Mouse (Mus musculus): ENCODE measurements around the gene D7Ertd443e.

D7Ertd443e gene

DNA sequence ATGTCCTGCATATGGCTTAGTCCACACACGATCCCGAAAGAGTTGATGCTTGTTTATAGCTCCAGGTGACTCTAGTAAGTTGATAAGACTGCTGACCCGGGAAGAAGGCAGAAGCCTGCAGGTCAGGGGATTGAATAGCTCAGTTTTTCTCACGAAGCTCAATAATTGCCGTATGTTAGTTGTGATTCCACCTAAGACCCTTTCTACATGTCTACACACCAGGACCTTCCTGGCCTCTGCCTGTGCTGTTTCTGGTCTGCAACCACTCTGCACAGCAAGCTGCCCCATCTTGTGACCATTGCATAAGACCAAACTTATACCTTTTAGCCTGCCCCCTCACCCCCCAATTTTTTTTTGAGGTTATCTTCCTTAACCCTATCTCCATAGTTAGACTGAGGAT, 96.3 kb downstream of the D7Ertd443e start:
- no peak for DNase-seq (ENCODE audit: low read depth, low spot score)

DNA sequence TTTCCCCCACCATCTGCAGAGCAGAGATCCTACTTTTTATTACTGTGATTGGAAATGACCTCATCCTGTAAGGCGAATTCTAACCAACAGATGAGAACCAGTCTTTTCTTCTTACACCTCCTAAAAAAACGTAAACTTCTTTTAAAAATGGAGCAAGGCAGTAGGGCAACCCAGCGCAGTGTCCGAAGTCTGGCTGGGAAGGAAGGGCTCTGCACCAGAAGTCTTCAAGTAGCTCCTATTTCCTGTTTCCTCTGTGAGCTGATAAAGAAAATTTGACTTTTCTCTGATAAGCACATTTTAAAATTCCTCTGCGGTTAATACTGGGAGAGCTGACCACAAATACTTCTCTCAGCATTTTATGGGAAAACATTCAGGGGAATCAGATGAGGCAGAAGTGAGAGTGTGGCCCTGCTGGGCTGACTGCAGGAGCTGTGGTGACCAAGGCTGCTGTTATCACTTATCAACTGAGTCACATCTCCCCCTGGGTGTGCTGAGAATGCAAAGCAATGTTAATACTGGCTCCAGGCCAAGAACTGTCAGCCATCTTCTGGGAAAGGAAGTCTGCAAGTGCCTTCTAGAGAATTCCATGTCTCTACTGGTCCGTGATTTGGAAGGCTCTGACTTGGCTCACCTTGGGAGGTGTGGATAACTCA, 97.8 kb downstream of the D7Ertd443e start:
- no peak for DNase-seq (ENCODE audit: low read depth, low spot score)

DNA sequence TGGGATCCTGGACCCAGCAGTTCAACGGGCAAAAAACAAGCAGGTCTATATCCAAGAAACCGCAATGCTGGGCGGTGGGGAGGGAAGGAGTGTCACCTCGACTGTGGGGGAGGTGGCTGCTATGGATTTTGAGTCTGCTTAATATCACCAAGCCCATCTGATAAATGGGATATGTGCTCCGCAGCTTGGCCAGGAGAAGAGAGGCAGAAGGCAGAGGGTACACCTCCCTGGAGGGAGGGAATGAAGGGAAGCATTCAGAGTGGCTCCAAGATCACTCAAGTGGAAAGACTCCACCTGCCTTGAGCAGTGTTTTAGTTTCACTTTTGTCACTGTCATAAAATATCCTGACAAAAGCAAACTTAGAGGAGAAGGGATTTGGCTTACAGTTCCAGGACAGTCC, 112.5 kb downstream of the D7Ertd443e start:
- no peak for DNase-seq (ENCODE audit: low read depth, low spot score)

DNA sequence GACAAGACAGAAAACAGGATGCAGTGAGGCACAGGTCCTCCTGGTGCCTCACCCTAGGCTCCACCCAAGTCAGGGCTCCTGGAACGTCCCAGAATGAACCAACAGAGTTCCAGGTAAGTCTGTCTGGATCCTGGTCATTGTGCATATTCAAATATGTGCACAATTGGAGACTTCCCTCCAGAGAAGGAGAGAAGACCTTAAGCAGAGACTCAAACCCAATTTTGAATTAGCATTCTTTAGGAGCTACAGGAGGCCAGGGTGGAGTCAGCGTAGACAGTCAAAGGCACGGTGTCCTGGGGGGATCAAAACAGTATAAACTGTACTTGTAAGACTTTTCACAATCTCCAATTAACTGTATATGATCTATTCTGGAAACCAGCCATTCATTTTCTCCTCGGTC, 113.0 kb downstream of the D7Ertd443e start:
- DNase-seq (ENCODE audit: low read depth, low spot score): no peak

DNA sequence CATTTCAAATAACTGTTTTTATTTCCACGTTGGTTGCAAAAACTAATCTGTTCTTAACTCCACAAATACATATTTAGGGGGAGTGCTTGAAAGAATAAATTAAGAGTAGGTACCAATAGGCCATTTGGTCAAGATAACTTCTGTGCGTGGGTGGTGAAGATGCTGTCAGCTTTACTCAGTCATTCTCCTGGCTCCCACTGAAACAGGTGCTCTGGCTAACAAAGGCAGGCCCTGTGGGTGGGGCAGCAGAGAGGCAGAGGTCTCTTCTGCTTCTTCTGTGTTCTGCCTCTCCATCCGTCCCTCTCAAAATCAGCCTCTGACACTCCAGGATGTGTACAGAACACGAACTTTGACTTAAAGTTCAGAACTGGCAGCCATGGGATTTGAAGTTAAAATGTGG, 119.7 kb downstream of the D7Ertd443e start:
- no peak for DNase-seq (ENCODE audit: low read depth, low spot score)

DNA sequence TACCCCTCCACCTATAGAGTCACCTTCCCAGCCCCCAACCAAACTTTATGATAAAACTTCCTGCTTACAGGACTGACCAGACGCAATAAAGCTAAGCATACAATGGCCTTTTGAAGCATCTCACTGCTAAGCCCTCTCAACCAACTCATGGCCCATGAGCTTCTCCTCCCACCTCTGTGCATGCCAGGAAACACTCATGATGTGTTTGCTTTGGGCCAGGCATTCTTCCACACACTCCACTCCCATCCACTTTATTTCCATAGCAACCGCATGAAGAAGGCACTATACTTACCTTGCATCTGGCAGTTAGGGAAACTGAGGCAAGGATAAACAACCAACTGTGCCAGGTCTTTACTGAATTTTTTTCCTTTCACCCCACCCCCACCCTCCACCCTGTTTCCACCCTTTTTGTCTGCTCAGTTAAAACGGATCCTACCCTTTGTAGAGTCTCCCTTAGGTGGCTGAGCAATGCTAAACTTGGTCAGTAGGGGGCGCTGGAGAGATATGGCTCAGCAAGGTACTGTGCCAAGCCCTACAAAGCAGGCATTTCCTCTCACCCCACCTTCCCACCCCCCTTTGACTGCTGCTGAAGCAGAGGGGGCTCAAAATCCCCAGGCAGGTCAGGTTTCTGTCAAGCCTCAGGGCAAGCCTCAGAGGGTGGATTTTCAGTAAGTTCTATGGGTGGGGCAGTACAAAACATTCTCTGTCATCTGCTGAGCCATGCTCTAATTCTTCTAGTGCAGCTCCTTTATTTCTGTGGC, 122.1 kb downstream of the D7Ertd443e start:
- DNase-seq (ENCODE audit: low read depth, low spot score): peak; percentile 65

DNA sequence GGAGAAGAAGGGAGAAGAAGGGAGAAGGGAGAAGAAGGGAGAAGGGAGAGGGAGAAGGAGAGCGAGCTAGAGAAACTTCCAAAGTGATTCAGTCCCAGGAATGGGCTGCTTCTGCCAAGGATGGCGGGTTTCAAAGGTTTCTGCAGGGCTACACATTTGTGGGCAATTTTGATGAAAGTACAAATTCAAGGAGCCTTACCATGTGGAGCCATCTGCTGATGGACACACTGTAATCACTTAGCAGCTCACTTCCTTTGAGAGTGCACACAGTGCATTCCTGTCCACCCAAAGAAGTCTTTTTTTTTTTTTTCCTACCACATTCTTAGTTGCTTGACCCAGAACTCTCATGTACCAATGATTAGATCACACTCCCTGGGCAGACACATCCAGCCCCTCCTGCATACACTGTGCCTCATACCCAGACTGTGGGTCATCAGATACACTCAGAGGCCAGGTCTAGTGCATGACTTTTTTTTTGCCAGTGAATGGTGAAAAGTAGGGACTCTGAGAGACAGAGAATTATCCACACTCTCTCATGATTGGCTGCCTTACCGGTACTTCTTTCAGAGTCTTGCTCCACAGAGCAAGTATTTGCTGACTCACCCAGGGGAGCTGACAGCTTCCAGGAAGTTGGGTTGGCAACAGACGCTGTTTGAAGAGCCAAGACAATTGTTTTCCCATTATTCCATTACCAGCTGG, 124.3 kb downstream of the D7Ertd443e start:
- no peak for DNase-seq (ENCODE audit: low read depth, low spot score)

DNA sequence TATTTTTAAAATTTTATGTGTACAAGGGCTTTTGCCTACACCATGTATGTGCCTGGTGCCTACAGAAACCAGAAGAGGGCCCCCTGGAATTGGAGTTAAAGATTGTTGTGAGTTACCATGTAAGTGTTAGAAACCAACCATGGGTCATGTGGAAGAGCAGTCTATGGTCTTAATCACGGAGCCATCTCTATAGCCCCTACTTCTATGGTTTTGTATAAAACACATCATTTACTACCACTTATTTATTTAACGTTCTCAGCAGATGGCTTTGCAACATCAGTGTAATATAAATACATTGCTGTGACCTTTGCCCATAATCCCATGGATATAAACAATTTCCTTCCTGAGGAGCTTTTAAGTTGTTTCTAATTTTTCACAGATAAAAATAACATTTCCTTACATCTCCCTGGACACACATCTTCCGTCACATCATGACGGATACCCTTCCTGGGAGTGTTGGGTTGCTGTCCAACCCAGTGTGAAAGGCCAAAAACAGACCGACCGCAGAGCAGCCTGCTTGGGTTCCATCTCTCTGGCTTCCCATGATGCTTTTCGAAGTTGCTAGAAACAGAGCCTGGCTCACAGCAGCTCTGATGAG, 135.1 kb downstream of the D7Ertd443e start:
- no peak for DNase-seq (ENCODE audit: low read depth, low spot score)

DNA sequence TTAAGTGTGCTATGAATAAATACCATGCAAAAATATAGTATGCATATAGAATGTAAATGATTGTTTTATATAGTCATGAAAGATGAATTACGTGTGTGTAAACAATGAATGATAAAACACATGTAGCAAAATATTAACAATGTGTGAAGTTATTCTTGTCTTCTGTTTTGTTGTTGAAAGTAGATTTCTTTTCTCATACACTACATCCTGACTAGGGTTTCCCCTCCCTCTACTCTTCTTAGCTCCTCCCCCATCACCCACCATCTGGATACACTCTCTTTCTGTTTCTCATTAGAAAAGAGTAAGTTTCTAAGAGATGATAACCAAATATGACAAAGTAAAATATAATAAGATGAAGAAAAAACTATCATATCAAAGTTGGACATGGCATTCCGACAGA, 137.4 kb downstream of the D7Ertd443e start:
- no peak for DNase-seq (ENCODE audit: low read depth, low spot score)

DNA sequence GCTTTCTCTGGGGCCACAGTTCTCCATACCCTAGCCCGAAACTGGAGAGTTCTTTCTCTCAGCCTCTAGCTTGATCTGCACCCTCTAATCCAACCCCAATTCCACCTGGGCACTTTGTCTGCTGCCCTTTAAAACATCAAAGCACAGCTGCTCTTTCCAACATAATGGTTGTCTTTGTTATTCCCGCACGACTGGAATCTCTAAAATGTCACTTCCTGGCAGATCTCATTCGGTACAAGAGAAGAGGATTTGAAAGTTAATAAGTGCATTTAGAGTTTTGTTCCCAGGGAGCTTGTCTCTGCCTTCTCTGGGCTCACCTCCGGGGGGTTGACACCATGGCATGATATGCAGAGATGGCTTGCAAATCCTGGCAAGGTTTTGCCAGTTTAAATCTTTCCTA, 138.8 kb downstream of the D7Ertd443e start:
- DNase-seq (ENCODE audit: low read depth, low spot score): no peak

DNA sequence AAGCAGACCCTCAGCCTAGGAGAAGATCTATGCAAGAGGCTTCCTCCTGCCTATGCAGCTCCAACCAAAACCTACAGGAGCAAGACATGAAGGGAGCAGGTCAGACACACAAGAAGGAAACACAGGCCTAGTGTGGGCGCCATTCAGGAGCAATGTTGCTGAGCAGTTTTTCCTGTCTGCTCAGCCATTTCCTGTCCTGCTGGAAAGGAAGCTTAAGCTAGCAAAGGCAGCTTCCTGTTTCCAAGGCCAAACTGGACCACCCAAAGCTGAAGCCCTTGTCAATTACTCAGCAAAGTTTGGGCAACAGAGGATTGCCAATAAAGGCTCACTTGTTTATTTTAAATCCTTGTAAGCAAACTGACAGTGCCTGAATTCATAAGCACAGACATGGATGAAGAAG, 142.7 kb downstream of the D7Ertd443e start:
- no peak for DNase-seq (ENCODE audit: low read depth, low spot score)

DNA sequence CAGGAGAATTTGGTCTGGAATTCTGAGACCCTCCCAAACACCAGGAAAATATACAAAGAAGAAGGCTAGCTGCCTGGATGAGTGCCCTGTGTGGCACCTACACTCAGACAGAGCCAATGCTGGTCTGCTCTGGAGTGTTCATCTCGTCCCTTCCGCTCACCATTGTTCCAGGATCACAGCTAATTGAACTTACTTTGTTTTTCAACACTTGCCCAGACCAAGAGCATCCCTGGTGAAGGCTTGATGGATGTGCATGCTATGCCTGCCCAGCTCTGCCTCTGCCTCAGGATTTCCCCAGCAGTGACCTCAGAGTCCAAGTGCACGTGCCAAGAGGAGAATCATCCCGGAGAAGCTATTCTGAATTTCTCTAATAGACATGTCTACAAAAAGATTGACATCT, 144.2 kb downstream of the D7Ertd443e start:
- DNase-seq (ENCODE audit: low read depth, low spot score): no peak

DNA sequence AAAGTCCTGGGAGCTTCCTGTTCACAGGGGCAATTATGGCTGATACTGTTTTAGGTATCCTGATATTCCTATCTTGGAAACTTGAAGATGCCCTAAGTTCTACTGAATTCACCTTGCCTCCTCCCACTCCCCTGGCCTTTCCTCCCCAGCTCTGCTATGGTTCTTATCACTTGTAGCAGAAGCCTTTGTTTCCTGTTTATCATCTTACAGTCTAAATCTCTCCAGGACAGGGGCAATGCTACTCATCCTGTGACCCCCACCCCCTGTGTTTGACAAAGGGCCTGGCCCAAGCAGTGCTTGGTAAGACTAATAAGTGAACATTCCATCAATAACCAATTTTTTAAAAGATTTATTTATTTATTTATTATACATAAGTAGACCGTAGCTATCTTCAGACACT, 144.9 kb downstream of the D7Ertd443e start:
- no peak for DNase-seq (ENCODE audit: low read depth, low spot score)

DNA sequence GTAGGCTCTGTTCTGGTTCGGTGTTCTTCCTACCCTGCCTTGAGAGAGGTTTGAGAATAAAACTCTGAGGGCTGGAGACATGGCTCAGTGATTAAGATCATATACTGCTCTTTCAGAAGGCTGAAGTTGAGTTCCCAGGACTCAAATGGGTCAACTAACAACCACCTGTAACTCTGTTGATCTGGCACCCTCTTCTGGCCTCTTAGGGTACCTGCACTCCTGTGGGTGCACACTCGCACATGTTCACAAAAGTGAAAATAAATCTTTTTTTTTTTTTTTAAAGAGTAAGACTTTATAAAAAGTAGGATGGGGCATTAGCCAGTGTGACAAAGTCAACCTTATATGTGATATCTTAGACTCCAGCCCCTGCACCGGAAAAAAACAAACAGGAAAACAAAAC, 146.6 kb downstream of the D7Ertd443e start:
- DNase-seq (ENCODE audit: low read depth, low spot score): no peak

DNA sequence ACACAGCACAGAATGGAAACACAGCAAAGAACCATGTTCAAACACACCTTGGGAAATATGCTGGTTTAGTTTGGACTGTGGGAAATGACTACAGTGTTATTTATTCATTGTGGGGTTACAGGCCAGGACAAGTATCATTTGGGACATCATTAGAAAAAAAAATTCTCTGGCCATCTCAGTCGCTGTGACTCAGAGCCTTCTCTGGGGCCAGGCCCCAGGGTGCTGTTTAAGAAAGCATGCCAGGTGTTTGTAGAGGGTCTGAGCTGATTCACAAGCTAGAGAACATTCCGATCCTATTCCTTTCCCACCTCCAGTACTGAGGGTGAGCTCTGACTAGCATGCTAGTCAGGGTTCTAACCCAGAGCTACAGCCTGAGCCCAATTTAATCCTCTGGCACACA, 148.1 kb downstream of the D7Ertd443e start:
- no peak for DNase-seq (ENCODE audit: low read depth, low spot score)

DNA sequence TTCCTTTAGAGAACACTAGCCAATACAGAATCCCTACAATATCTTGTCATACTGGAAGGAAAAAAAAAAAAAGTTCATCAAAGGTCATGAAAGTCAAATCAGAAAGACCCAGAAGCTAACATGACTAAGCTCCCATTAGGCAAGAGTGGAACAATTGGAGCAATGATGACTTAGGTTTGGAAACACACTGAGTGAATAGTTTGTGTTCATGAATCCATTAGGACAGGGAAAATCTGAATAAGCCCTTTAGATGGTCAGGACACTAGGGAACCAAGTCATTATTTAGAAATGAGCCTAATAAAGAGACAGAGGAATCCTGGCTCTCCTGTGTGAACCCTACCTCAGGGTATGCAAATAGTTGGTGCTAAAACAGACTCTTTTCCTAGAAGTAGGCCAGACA, 148.7 kb downstream of the D7Ertd443e start:
- no peak for DNase-seq (ENCODE audit: low read depth, low spot score)

DNA sequence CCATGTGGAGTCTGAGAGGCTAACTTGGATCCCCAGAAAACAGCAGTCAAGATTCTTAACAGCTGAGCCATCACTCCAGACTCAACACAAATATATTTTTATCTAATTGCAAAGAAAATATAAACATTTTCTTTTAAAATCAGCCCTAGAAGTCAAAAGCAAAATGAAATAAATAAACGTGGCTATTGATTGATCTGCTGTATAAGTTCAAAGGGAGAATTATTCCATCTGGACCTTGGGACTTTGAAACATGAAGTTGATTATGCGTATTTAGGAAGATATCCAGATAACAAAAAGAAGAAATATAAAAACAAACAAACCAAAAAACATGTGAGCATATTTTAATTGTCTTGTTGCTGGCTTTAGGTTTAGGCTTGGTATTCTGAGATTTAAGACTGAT, 149.9 kb downstream of the D7Ertd443e start:
- no peak for DNase-seq (ENCODE audit: low read depth, low spot score)

DNA sequence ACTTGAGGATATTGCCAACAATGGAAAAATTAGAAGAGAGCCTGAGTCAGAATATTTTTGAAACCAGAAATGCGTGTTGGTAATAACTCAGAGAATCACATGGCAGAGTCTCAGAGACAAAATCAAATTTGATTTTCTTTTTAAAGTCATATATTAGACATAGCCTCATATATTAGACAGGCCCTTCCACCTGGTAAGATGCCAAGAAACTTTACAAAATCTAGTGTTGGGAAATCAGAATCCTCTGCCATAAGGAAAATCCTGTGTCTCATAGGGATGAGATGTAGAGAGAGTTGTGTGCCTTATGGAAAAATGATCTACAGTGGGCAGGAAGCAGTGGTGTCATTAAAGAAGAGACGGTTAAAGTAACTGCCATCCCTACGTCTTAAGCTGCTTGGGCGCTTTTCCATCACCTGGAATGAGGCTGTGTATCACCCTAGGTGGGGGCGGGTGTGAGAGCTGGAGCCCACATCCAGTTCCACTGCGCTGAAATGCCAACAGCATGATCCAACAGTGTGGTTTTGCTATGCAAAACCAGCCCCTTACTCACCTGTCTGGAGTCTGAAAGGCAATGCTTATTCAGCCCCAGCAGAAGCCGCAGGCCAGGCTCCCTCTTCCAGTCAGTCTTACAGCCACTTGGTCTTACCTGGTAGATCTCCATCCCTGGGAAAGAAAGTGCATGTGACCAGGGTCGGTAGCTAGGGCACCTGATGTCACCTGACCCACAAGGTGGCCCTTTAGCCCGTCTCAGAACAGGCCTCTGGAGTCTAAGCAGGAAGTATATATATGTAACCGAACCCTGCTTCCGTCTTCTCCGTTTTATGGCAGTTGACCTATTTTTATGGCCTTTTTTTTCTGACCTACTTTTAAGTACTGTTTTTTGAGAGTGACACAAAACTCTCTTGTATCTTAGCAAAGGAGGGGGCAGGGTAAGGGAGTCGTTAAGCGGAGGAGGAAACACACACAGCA, 153.8 kb downstream of the D7Ertd443e start, which contains the start of gene Adam12:
Gene Adam12, minus strand, starts transcription at position 769 of the 969 bp plus-strand sequence.
- no peak for DNase-seq (ENCODE audit: low read depth, low spot score)

DNA sequence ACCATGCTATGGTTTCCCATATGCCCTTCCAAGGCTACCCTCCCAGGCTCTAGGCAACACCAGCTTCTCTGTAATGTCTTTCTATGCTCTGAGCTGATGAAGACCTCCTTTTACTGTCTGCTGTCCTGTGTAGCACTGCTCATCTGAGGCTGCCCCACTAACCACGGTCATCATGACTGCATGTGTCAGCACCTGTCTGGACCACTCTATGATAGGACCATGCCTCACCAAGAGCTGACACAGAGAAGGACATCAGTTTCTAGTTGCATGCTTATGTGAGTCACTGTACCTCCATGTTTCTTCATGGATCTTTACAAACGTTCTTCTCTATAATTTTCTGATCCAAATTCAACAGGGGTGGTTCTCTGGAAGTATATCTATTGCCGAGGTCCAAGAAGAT, 154.8 kb downstream of the D7Ertd443e start:
- DNase-seq (ENCODE audit: low read depth, low spot score): no peak

DNA sequence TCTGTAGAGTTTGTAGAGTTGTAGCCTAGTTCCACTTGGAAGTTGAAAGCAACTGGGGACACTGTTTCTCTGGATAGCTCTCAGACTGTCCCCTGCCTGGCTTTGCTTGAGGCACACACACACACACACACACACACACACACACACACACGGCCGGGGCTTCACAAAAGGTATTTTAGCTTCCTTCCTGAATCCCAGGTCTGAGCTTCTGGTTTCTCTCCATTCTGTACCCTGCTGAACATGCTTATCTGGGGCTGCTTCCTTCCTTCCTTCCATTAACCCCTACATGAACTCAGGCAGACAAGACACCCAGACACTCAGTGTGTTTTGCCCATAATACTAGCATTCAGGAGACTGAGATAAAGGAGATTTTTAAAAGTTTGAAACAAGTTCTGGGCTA, 155.6 kb downstream of the D7Ertd443e start:
- no peak for DNase-seq (ENCODE audit: low read depth, low spot score)

DNA sequence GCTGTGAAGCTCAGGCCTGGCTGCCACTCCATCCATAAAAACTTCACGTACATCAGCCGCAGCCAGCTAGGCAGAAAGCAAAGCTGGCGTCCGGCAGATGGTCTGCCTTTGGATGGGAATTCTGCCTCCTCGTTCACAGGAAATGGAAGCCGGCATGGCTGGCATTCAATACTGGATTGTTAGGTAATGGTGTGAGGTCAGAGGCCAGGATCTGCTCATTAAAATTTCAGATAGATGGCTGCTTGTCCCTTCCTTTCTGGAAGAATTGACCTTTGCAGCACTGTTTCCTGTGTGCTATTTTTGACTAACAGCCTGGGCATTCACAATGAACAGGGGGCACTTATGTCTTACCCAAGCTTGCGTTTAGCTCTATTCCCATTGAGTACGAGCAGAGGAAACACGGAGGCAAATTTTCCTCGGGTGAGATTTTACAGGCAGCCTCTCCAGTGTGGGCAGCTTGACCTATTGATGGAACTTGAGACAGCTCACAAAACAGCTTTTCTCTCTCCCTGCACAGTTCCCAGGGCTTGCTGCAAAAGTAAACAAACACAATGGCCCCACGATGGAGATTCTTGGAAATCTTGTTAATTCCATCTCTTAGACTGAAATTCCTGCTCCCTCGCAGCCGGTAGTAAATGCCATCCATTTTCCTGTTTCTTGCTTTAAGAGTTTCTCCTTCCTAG, 157.5 kb downstream of the D7Ertd443e start:
- DNase-seq (ENCODE audit: low read depth, low spot score): peak; percentile 46
